Mouse (Mus musculus) layer of hippocampus, adult 2 months (tissue): Measurements from ENCODE around the gene 4930432K21Rik. TPM values are rescaled to one million over a fixed set of nuclear protein-coding genes. Genes with fewer than 3 reads are reported as not detected.
A peak's percentile ranks its signal among the peaks of the same experiment; 100 is the strongest.

Source experiments
- DNase-seq, 2 experiments: peaks; one replicate each; pipeline ENCODE4 v3.0.0; 2022; ENCODE audit warnings: low spot score in 2 of 2
- H3K27ac ChIP-seq: fragments of 200-600 bp; 2 replicates; pipeline ENCODE4 v1.8.1; 2022
- H3K4me3 ChIP-seq: fragments of 200-600 bp; 2 replicates; pipeline ENCODE4 v1.8.1; 2022; ENCODE audit warnings: mild to moderate bottlenecking
- CTCF ChIP-seq: fragments of 200-600 bp; conservative IDR thresholded peaks from 2 replicates; pipeline ENCODE4 v1.8.1; 2022; ENCODE audit warnings: antibody characterized with exemption, mild to moderate bottlenecking, moderate library complexity
- total RNA-seq, 2 experiments: library from RNA; stranded (reverse); gene quantifications; 2 replicates each; pipeline ENCODE4 v1.2.3; 2021

The 4930432K21Rik gene
- total RNA-seq, 2 experiments from 2014 or later: 2.1 to 2.9 TPM

DNA sequence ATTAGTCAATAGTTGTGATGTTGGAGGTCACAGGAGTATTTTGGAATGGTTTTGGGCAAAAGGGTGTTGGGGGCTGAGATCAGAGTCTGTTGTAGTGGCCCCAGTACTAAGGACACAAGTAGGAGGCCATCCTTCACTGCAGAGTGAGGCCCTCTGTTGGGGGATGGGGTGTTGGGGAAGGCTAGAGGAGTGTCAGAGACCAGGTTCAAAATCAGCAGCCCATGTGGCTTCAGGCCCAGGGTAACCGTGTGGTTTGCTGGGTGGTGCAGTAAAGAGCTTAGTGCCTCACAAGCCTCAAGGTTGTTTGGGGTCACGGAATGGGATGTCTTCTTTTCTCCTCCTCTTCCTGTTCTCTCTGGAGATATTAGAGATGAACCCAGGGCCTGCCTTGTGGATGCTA lies 21.1 kb upstream of the 4930432K21Rik start:
- no peak for DNase-seq
- Histone ChIP-seq H3K27ac (no peak overlapping the region), H3K4me3 (no peak overlapping the region)
- TF ChIP-seq CTCF: no peak

- Histone ChIP-seq H3K27ac (no peak overlapping the region), H3K4me3 (no peak overlapping the region)
- TF ChIP-seq CTCF: no peak
- no peak for DNase-seq
These were observed 20.5 kb upstream of the 4930432K21Rik start for GRCm38 (mm10) chr8:84127202-84127901.

GRCm38 (mm10) chr8:84128277-84128676 lies 19.5 kb upstream of the 4930432K21Rik start:
- H3K27ac ChIP-seq: no peak overlapping the region
- 0 out of 2 replicates have a peak, but pooled peaks have one; percentile 5 for TF ChIP-seq CTCF

DNA sequence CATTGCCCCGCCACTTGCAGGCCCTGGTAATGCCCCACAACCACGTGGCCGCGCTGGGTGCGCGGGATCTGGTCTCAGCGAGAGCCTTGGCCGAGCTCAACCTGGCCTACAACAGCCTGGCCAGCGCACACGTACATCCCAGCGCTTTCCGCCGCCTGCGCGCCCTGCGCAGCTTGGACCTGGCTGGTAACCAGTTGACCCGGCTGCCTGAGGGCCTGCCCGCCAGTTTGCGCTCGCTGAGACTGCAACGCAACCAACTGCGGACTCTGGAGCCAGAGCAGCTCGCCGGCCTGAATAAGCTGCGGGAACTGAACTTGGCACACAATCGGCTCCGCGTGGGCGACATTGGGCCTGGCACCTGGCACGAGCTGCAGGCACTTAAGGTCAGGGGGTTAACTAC lies 17.0 kb upstream of the 4930432K21Rik start:
- no peak overlapping the region for H3K4me3 ChIP-seq
- H3K27ac ChIP-seq: no peak overlapping the region
- TF ChIP-seq CTCF: no peak
- DNase-seq: no peak

More at GRCm38 (mm10) chr8:84128277-84128676, 19.5 kb upstream of the 4930432K21Rik start:
- no peak overlapping the region for H3K4me3 ChIP-seq
- no peak for DNase-seq

- Histone ChIP-seq H3K27ac (no peak overlapping the region), H3K4me3 (no peak overlapping the region)
- no peak for DNase-seq
- no peak for TF ChIP-seq CTCF
These were observed 15.6 kb upstream of the 4930432K21Rik start for GRCm38 (mm10) chr8:84132225-84132624.

GRCm38 (mm10) chr8:84137848-84138247 lies 10.0 kb upstream of the 4930432K21Rik start:
- H3K4me3 ChIP-seq: no peak overlapping the region
- H3K27ac ChIP-seq: no peak overlapping the region
- no peak for DNase-seq
- no peak for TF ChIP-seq CTCF

DNA sequence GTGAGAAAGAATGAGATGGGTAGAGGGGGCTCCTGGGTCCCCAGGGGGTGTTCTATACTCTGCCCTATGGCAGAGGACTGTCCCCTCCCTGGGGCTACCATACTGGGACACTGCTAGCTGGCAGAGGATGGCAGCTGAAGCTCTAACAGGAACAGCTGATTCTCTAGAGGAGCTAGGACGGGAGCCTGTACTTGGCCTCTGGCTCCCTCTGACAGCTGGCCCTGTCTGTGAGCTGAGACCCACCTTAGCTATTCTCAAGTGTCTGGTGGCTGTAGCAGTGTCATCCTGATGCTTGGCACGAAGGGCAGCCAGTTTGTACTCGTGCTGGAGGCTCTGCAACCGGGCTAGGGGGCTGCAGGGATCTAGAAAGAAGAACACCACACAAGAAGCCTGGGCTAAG lies 7.0 kb upstream of the 4930432K21Rik start:
- Histone ChIP-seq H3K4me3 (no peak overlapping the region), H3K27ac (no peak overlapping the region)
- DNase-seq: no peak
- TF ChIP-seq CTCF: no peak

DNA sequence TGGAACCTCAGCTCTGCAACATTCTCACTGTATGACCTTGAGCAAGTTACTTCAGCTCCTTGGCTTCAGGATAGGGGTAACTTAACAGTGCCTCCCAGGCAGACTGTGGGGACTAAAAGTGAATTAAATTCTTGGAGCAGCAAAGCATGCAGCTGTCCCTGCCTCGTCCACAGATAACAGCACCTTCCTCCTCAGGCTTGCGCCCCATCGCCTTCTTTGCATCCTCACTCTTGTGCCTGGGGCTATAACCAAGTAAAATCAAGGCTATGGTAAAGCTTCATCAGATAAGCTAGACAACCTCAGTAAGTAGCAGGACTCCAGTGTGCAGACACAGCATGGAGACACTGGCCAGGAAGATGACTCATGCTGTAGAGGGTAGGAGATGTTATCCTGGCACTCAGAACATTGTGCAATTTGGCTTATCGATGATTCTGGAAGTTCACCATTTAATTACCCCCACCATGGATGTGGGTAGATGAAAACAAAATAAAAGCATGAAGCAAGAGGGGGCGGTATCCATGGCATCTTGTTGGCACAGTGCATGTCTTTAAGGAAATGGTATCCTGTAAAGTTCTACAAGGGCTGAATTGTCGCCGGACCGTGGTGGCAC lies 3.1 kb upstream of the 4930432K21Rik start:
- no peak for TF ChIP-seq CTCF
- peak in 1 of 2 experiments; percentile 32 for DNase-seq
- no peak overlapping the region for H3K4me3 ChIP-seq
- H3K27ac ChIP-seq: no peak overlapping the region

DNA sequence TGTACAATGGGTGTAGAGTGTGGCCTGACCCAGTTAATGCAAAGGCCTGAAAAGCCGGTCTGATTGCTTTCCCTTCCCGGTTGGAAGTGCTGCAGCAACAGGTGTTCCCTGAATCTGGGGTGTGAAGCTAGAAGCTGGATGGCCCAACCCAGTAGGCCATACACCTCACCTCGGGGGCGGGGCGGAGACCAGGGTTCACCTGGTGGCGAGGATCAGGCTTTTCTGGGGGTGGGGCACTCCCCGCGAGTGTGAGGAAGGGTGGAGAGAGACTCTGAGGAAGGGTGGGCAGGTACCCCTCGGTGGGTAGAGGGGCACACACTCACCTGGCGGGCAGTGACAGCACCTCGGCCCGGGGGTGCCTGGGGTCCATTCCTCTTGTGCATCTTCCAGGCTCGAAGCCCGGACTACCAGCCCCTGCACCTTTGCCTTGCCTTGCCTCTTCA lies 480 bp upstream of the 4930432K21Rik start:
- no peak for DNase-seq
- TF ChIP-seq CTCF: peak; percentile 8; the same call in 1 of the 2 replicates
- H3K27ac ChIP-seq: peak overlapping the region; percentile 91
- H3K4me3 ChIP-seq: peak overlapping the region; percentile 61

GRCm38 (mm10) chr8:84148531-84148850 lies 666 bp downstream of the 4930432K21Rik start:
- TF ChIP-seq CTCF: no peak
- no peak for DNase-seq
- no peak overlapping the region for H3K27ac ChIP-seq
- H3K4me3 ChIP-seq: peak overlapping the region; percentile 61; the same call in 1 of the 2 replicates

DNA sequence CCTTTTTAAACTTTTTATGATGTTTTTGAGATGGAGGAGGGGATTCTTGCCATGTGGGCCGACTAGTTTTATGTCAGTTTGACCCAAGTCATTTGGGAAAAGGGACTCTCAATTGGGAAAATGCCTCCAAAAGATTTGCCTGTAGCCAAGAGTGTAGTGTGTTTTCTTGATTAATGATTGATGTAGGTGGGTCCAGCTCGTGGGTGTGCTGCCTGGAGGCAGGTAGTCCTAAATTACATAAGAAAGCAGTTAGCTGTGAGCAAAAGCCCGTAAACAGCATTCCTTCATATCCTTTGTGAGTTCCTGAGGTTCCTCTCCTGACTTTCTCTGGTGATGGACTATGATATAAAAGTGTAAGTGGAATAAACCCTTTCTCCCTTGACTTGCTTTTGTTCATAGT lies 1.4 kb downstream of the 4930432K21Rik start:
- DNase-seq: no peak
- Histone ChIP-seq H3K4me3 (no peak overlapping the region), H3K27ac (no peak overlapping the region)
- TF ChIP-seq CTCF: no peak

- no peak for DNase-seq
- Histone ChIP-seq H3K4me3 (no peak overlapping the region), H3K27ac (no peak overlapping the region)
- no peak for TF ChIP-seq CTCF
These were observed 9.8 kb downstream of the 4930432K21Rik start for GRCm38 (mm10) chr8:84157620-84158019.

DNA sequence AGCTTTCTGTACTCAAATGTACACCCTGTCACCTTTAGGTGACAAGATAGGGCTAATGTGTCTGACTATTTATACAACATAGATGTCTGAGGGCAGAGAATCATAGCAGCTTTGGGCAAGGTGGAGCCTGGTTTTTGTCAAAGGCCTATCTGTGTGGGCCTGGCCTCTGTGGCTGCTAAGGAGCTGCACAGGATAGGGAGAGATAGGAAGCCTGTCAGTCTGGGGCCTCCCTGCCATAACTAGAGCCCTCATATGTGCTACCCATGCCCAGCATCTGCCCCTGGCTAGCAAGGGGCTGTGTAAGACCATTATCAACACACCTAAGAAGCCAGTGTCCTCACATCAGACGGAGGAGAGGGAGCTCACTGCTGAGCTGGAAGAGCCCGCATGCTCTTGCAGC lies 19.9 kb downstream of the 4930432K21Rik start:
- TF ChIP-seq CTCF: no peak
- Histone ChIP-seq H3K4me3 (no peak overlapping the region), H3K27ac (no peak overlapping the region)
- DNase-seq: no peak

- no peak for DNase-seq
- H3K27ac ChIP-seq: no peak overlapping the region
- no peak overlapping the region for H3K4me3 ChIP-seq
- TF ChIP-seq CTCF: no peak
These were observed 22.3 kb downstream of the 4930432K21Rik start for GRCm38 (mm10) chr8:84170096-84170495.
